Mouse (Mus musculus) neural tube, embryonic 11.5 days (tissue): Measurements from ENCODE around the gene Ly6g6d. TPM values are rescaled to one million over a fixed set of nuclear protein-coding genes. Genes with fewer than 3 reads are reported as not detected.

Source experiments
- ATAC-seq: fragments of 200-750 bp; cut with Nextera tagmentation; 2 replicates; pipeline ENCODE4 v1.8.0; 2017; ENCODE audit warnings: moderate number of reproducible peaks, mild to moderate bottlenecking, moderate TSS enrichment, moderate library complexity; ENCODE audit not compliant: insufficient read depth, low FRiP score, low TSS enrichment
- DNase-seq: peaks from one replicate; pipeline ENCODE4 v3.0.0-alpha.2; 2015; ENCODE audit warnings: low spot score
- H3K27ac ChIP-seq: fragments of 300-500 bp; sonication (generic); 2 replicates; pipeline ENCODE4 v1.5.1; 2014; ENCODE audit warnings: low read depth, mild to moderate bottlenecking, low read length
- H3K27me3 ChIP-seq: fragments of 300-500 bp; sonication (generic); 2 replicates; pipeline ENCODE4 v1.6.1; 2014; ENCODE audit warnings: mild to moderate bottlenecking, low read length, mixed read lengths; ENCODE audit not compliant: control insufficient read depth, insufficient read depth
- H3K36me3 ChIP-seq: fragments of 300-500 bp; sonication (generic); 2 replicates; pipeline ENCODE4 v1.6.1; 2014; ENCODE audit warnings: mild to moderate bottlenecking, low read length, moderate library complexity, mixed read lengths; ENCODE audit not compliant: control insufficient read depth, insufficient read depth
- H3K4me1 ChIP-seq: fragments of 300-500 bp; sonication (generic); 2 replicates; pipeline ENCODE4 v1.6.1; 2014; ENCODE audit warnings: low read length, mixed read lengths; ENCODE audit not compliant: control insufficient read depth, insufficient read depth
- H3K4me2 ChIP-seq: fragments of 300-500 bp; sonication (generic); 2 replicates; pipeline ENCODE4 v1.6.1; 2014; ENCODE audit warnings: low read depth, mild to moderate bottlenecking, moderate library complexity
- H3K4me3 ChIP-seq: fragments of 300-500 bp; sonication (generic); 2 replicates; pipeline ENCODE4 v1.5.1; 2014; ENCODE audit warnings: low read depth, low read length
- H3K9ac ChIP-seq: fragments of 300-500 bp; sonication (generic); 2 replicates; pipeline ENCODE4 v1.6.1; 2014; ENCODE audit warnings: mild to moderate bottlenecking, low read length
- H3K9me3 ChIP-seq: fragments of 300-500 bp; sonication (generic); 2 replicates; pipeline ENCODE4 v1.6.1; 2016; ENCODE audit warnings: low read length; ENCODE audit not compliant: control insufficient read depth
- WGBS: fragments of 180-500 bp; shearing (Covaris S2); extraction: QIAGEN DNeasy Blood & Tissue Kit; methylation state at CpG from one replicate; pipeline ENCODE4 v1.1.7; 2014; 5-methylcytosine and 5-hydroxymethylcytosine counted together
- polyA plus RNA-seq: library from polyadenylated mRNA; unstranded; fragments of >200 nt; fragmentation: Nextera tagmentation; extraction: Ambion mirVana; gene quantifications from 2 replicates; pipeline ENCODE4 v1.2.1, GENCODE M21; 2014

Ly6g6d gene
- polyA plus RNA-seq, 1 experiment from 2014 or later, result 1.0 TPM

GRCm38 (mm10) chr17:35080710-35081109, 2.8 kb upstream of the Ly6g6d start:
- ATAC-seq, result no peak
- no peak overlapping the region for H3K4me2 ChIP-seq

GRCm38 (mm10) chr17:35080248-35080647, 2.4 kb upstream of the Ly6g6d start:
- Histone ChIP-seq H3K9ac (no peak overlapping the region), H3K36me3 (no peaks in the 10 kb centered on the region), H3K27me3 (no peaks in the 10 kb centered on the region), H3K4me3 (no peak overlapping the region), H3K27ac (no peak overlapping the region), H3K4me2 (no peak overlapping the region), H3K9me3 (no peaks in the 10 kb centered on the region), H3K4me1 (peaks cover 9% of the 10 kb centered on the region)
- 62% methylated on average over 6 of the region's 6 CpGs for WGBS
- DNase-seq (no peak), ATAC-seq (no peak)

More at GRCm38 (mm10) chr17:35080710-35081109, 2.8 kb upstream of the Ly6g6d start:
- H3K4me1 ChIP-seq, result peaks cover 9% of the 10 kb centered on the region
- no peak for DNase-seq
- H3K27ac ChIP-seq, result no peak overlapping the region
- no peak overlapping the region for H3K9ac ChIP-seq
- H3K27me3 ChIP-seq, result no peaks in the 10 kb centered on the region
- no peaks in the 10 kb centered on the region for H3K9me3 ChIP-seq
- H3K36me3 ChIP-seq, result no peaks in the 10 kb centered on the region
- no peak overlapping the region for H3K4me3 ChIP-seq
- WGBS, result 80% methylated on average over 4 of the region's 4 CpGs

GRCm38 (mm10) chr17:35079778-35080177, 1.9 kb upstream of the Ly6g6d start:
- H3K4me1 ChIP-seq, result peaks cover 9% of the 10 kb centered on the region
- no peak overlapping the region for H3K27ac ChIP-seq
- ATAC-seq, result no peak
- no peak overlapping the region for H3K4me3 ChIP-seq
- no peaks in the 10 kb centered on the region for H3K36me3 ChIP-seq
- DNase-seq, result no peak
- 75% methylated on average over 9 of the region's 9 CpGs for WGBS
- no peak overlapping the region for H3K9ac ChIP-seq
- H3K9me3 ChIP-seq, result no peaks in the 10 kb centered on the region
- no peaks in the 10 kb centered on the region for H3K27me3 ChIP-seq
- H3K4me2 ChIP-seq, result no peak overlapping the region

- Histone ChIP-seq H3K27ac (no peak overlapping the region), H3K9ac (peak overlapping the region; percentile 57), H3K36me3 (no peaks in the 10 kb centered on the region), H3K4me3 (peak overlapping the region; percentile 9; the same call in 1 of the 2 replicates), H3K27me3 (no peaks in the 10 kb centered on the region), H3K4me1 (peaks cover 9% of the 10 kb centered on the region), H3K4me2 (peak overlapping the region; percentile 42), H3K9me3 (no peaks in the 10 kb centered on the region)
- ATAC-seq (no peak), DNase-seq (no peak)
- WGBS, result 30% methylated on average over 2 of the region's 2 CpGs
These were observed 580 bp downstream of the Ly6g6d start for GRCm38 (mm10) chr17:35077285-35077684.

GRCm38 (mm10) chr17:35076507-35077176, 1.2 kb downstream of the Ly6g6d start, which contains the start of gene Ly6g6e:
TSS of gene Ly6g6e (plus strand) at chr17:35076902.
- DNase-seq (no peak), ATAC-seq (no peak)
- no peaks in the 10 kb centered on the region for H3K27me3 ChIP-seq
- no peaks in the 10 kb centered on the region for H3K9me3 ChIP-seq
- H3K4me1 ChIP-seq, result peaks cover 9% of the 10 kb centered on the region
- no peaks in the 10 kb centered on the region for H3K36me3 ChIP-seq
- WGBS, result 25% methylated on average over 10 of the region's 10 CpGs
- peak within 1 kb of the TSS; percentile 42 for H3K4me2 ChIP-seq
- no peak within 1 kb of the TSS for H3K27ac ChIP-seq
- peak within 1 kb of the TSS; percentile 9 for H3K4me3 ChIP-seq
- peak within 1 kb of the TSS; percentile 57 for H3K9ac ChIP-seq

- H3K27ac ChIP-seq, result no peak overlapping the region
- DNase-seq, result no peak
- 35% methylated on average over 17 of the region's 17 CpGs for WGBS
These were observed 3.8 kb downstream of the Ly6g6d start for GRCm38 (mm10) chr17:35074097-35074496.

GRCm38 (mm10) chr17:35071454-35071853, 6.4 kb downstream of the Ly6g6d start:
- no peak overlapping the region for H3K4me2 ChIP-seq
- DNase-seq (no peak), ATAC-seq (no peak)
- H3K36me3 ChIP-seq, result no peaks in the 10 kb centered on the region
- no peak overlapping the region for H3K4me3 ChIP-seq
- peaks cover 3% of the 10 kb centered on the region; the same call in 1 of the 2 replicates for H3K27me3 ChIP-seq
- H3K27ac ChIP-seq, result no peak overlapping the region
- no peaks in the 10 kb centered on the region for H3K4me1 ChIP-seq
- 81% methylated on average over 9 of the region's 9 CpGs for WGBS
- no peaks in the 10 kb centered on the region for H3K9me3 ChIP-seq
- H3K9ac ChIP-seq, result no peak overlapping the region

More at GRCm38 (mm10) chr17:35074097-35074496, 3.8 kb downstream of the Ly6g6d start:
- peaks cover 9% of the 10 kb centered on the region for H3K4me1 ChIP-seq
- no peaks in the 10 kb centered on the region for H3K36me3 ChIP-seq
- no peak for ATAC-seq
- no peaks in the 10 kb centered on the region for H3K9me3 ChIP-seq
- no peak overlapping the region for H3K4me2 ChIP-seq
- H3K4me3 ChIP-seq, result no peak overlapping the region
- no peak overlapping the region for H3K9ac ChIP-seq
- H3K27me3 ChIP-seq, result no peaks in the 10 kb centered on the region

GRCm38 (mm10) chr17:35070556-35071229, 7.2 kb downstream of the Ly6g6d start:
- Histone ChIP-seq H3K27ac (no peak overlapping the region), H3K9ac (no peak overlapping the region), H3K36me3 (no peaks in the 10 kb centered on the region), H3K27me3 (peaks cover 4% of the 10 kb centered on the region), H3K4me1 (peaks cover under 1% of the 10 kb centered on the region; the same call in 1 of the 2 replicates), H3K4me2 (no peak overlapping the region), H3K9me3 (no peaks in the 10 kb centered on the region), H3K4me3 (no peak overlapping the region)
- no peak for ATAC-seq
- WGBS, result 60% methylated on average over 6 of the region's 6 CpGs
- no peak for DNase-seq
